8 mouse cellular contexts compared by ENCODE assay signal in the genomic region with DNA sequence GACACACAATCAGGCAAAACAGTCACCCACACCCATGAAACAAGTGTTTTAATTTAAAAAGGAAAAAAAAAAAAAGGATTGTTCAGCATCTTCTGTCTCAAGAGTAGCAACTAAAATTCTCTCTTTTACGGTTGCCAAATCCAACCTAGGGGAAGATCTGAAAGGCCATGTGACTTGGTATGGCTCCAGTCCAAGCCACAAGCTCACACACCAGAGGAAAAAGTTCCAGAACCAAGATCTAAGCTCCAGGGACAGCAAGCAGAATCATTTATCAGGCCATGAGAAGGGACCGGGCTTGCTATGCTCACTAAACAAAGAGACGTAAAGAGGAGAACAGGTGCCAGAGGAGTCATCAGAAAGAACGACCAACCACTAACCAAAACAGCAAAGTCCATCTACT. TPM values are rescaled to one million over a fixed set of nuclear protein-coding genes. Genes with fewer than 3 reads are reported as not detected.
DNase-seq lines count a peak whose midpoint lies in the region; ATAC-seq and TF ChIP-seq lines count a peak whose summit lies in the region.

No protein-coding gene starts in this region.

- no peak for ATAC-seq in forebrain, postnatal 0 days
- ATAC-seq in kidney, postnatal 0 days (replicated peaks; ENCODE audit: low FRiP score, low read depth), result no peak
- no peak for ATAC-seq in midbrain, embryonic 13.5 days

- H3K27me3 ChIP-seq in forebrain, postnatal 0 days (ENCODE audit: insufficient read depth, low read length), result no peaks in the 10 kb centered on the region
- no peaks in the 10 kb centered on the region for H3K27me3 ChIP-seq in kidney, postnatal 0 days (ENCODE audit: insufficient read depth, low read length)
- H3K27me3 ChIP-seq in midbrain, embryonic 13.5 days, result no peaks in the 10 kb centered on the region

- H3K9ac ChIP-seq in forebrain, postnatal 0 days, result no peak overlapping the region
- no peak overlapping the region for H3K9ac ChIP-seq in kidney, postnatal 0 days (ENCODE audit: low read depth, low read length)
- H3K9ac ChIP-seq in midbrain, embryonic 13.5 days (replicated peaks), result no peak overlapping the region

- 0 out of 2 replicates have a peak overlapping the region, but pooled peaks have one; percentile 89 for H3K4me2 ChIP-seq in forebrain, postnatal 0 days (ENCODE audit: low read depth)
- peak overlapping the region; percentile 68 for H3K4me2 ChIP-seq in kidney, postnatal 0 days (ENCODE audit: low read length)
- H3K4me2 ChIP-seq in midbrain, embryonic 13.5 days (replicated peaks), result peak overlapping the region; percentile 96

- H3K4me3 ChIP-seq in forebrain, postnatal 0 days (ENCODE audit: low read depth, low read length), result no peak overlapping the region
- H3K4me3 ChIP-seq in kidney, postnatal 0 days (replicated peaks; ENCODE audit: low read depth, low read length), result peak overlapping the region; percentile 86
- peak overlapping the region; percentile 85 for H3K4me3 ChIP-seq in midbrain, embryonic 13.5 days (replicated peaks)

- no peaks in the 10 kb centered on the region for H3K36me3 ChIP-seq in forebrain, postnatal 0 days (ENCODE audit: insufficient read depth)
- no peaks in the 10 kb centered on the region for H3K36me3 ChIP-seq in kidney, postnatal 0 days (ENCODE audit: insufficient read depth, low read length)
- H3K36me3 ChIP-seq in midbrain, embryonic 13.5 days, result no peaks in the 10 kb centered on the region

- 41% methylated on average over 4 of the region's 4 CpGs for WGBS in forebrain, postnatal 0 days
- 17% methylated on average over 4 of the region's 4 CpGs for WGBS in kidney, postnatal 0 days
- WGBS in midbrain, embryonic 13.5 days, result 50% methylated on average over 4 of the region's 4 CpGs

- H3K27ac ChIP-seq in forebrain, postnatal 0 days (ENCODE audit: low read depth, low read length), result no peak overlapping the region
- H3K27ac ChIP-seq in kidney, postnatal 0 days, result no peak overlapping the region
- no peak overlapping the region for H3K27ac ChIP-seq in midbrain, embryonic 13.5 days

- peak; percentile 84 for DNase-seq in 416B (ENCODE audit: low read depth)
- DNase-seq in MEL-GATA-1-ER (ENCODE audit: extremely low read depth, low read depth), result peak; percentile 63
- no peak for DNase-seq in forebrain, postnatal 0 days
- DNase-seq in kidney, postnatal 0 days (ENCODE audit: low spot score), result peak; percentile 25
- DNase-seq in gastrocnemius, postnatal 4 days (ENCODE audit: low spot score in 2 of 2), result no peak
- no peak for DNase-seq in right cerebral cortex, postnatal 4 days
- no peak for DNase-seq in thymus, postnatal 10 days (ENCODE audit: low spot score in 2 of 2)

- TF ChIP-seq CTCF in forebrain, postnatal 0 days (IDR thresholded peaks at IDR 0.05; ENCODE audit: low read depth), result no peak
- TF ChIP-seq CTCF in kidney, postnatal 0 days (IDR thresholded peaks at IDR 0.05; ENCODE audit: low read depth), result no peak

- H3K9me3 ChIP-seq in forebrain, postnatal 0 days (ENCODE audit: low read length), result no peaks in the 10 kb centered on the region
- H3K9me3 ChIP-seq in kidney, postnatal 0 days (replicated peaks; ENCODE audit: low read length), result no peaks in the 10 kb centered on the region
- H3K9me3 ChIP-seq in midbrain, embryonic 13.5 days, result no peaks in the 10 kb centered on the region

- no peaks in the 10 kb centered on the region; the same call in 1 of the 2 replicates for H3K4me1 ChIP-seq in forebrain, postnatal 0 days (ENCODE audit: insufficient read depth)
- H3K4me1 ChIP-seq in kidney, postnatal 0 days (replicated peaks; ENCODE audit: insufficient read depth, low read length), result peaks cover 7% of the 10 kb centered on the region; the same call in 1 of the 2 replicates
- peaks cover 23% of the 10 kb centered on the region for H3K4me1 ChIP-seq in midbrain, embryonic 13.5 days (replicated peaks)

RNA-seq across cellular contexts. Expression of gene Fam53a, which starts 1.5 kb away (rescaled TPM):
- total RNA-seq in forebrain, postnatal 0 days (2014; rRNA removed), result 20.9 and 36.6 TPM in 2 replicates
- polyA plus RNA-seq in forebrain, postnatal 0 days (2015; fragmentation: Nextera tagmentation; extraction: Ambion mirVana), result 37.5 and 40.0 TPM in 2 replicates
- polyA plus RNA-seq in kidney, postnatal 0 days (2015; fragmentation: Nextera tagmentation; extraction: Ambion mirVana), result 55.7 and 58.1 TPM in 2 replicates
- polyA plus RNA-seq in midbrain, embryonic 13.5 days (2015; fragmentation: Nextera tagmentation; extraction: Ambion mirVana), result 36.0 and 41.3 TPM in 2 replicates
- total RNA-seq in gastrocnemius, postnatal 4 days (2021), result 10 to 100 TPM; 37.5 to 42.7 TPM

RNA-seq across cellular contexts. Expression of gene Gm9903, which starts 1.8 kb away (rescaled TPM):
- total RNA-seq in forebrain, postnatal 0 days (2014; rRNA removed), result 1.00 TPM in 1 of 2 replicates, not detected in the other
- 0.39 and 0.59 TPM in 2 replicates for polyA plus RNA-seq in forebrain, postnatal 0 days (2015; fragmentation: Nextera tagmentation; extraction: Ambion mirVana)
- 0.64 and 0.68 TPM in 2 replicates for polyA plus RNA-seq in kidney, postnatal 0 days (2015; fragmentation: Nextera tagmentation; extraction: Ambion mirVana)
- polyA plus RNA-seq in midbrain, embryonic 13.5 days (2015; fragmentation: Nextera tagmentation; extraction: Ambion mirVana), result 0.85 TPM in 2 replicates
- 1 to 10 TPM; 1.8 to 1.9 TPM for total RNA-seq in gastrocnemius, postnatal 4 days (2021)

RNA-seq across cellular contexts. Expression of gene Slbp, which starts 24.4 kb away (rescaled TPM):
- 88.7 and 89.8 TPM in 2 replicates for total RNA-seq in forebrain, postnatal 0 days (2014; rRNA removed)
- 86.4 and 94.4 TPM in 2 replicates for polyA plus RNA-seq in forebrain, postnatal 0 days (2015; fragmentation: Nextera tagmentation; extraction: Ambion mirVana)
- 146 and 172 TPM in 2 replicates for polyA plus RNA-seq in kidney, postnatal 0 days (2015; fragmentation: Nextera tagmentation; extraction: Ambion mirVana)
- polyA plus RNA-seq in midbrain, embryonic 13.5 days (2015; fragmentation: Nextera tagmentation; extraction: Ambion mirVana), result 143 and 151 TPM in 2 replicates
- total RNA-seq in gastrocnemius, postnatal 4 days (2021), result 10 to 100 TPM; 38.4 to 42.2 TPM

RNA-seq across cellular contexts. Expression of gene Tacc3, which starts 30.0 kb away (rescaled TPM):
- 12.0 and 20.1 TPM in 2 replicates for total RNA-seq in forebrain, postnatal 0 days (2014; rRNA removed)
- 24.9 and 25.5 TPM in 2 replicates for polyA plus RNA-seq in forebrain, postnatal 0 days (2015; fragmentation: Nextera tagmentation; extraction: Ambion mirVana)
- polyA plus RNA-seq in kidney, postnatal 0 days (2015; fragmentation: Nextera tagmentation; extraction: Ambion mirVana), result 74.3 and 84.9 TPM in 2 replicates
- polyA plus RNA-seq in midbrain, embryonic 13.5 days (2015; fragmentation: Nextera tagmentation; extraction: Ambion mirVana), result 84.6 and 88.0 TPM in 2 replicates
- total RNA-seq in gastrocnemius, postnatal 4 days (2021), result 10 to 100 TPM; 31.2 to 33.7 TPM

RNA-seq across cellular contexts. Expression of gene Tmem129, which starts 30.2 kb away (rescaled TPM):
- total RNA-seq in forebrain, postnatal 0 days (2014; rRNA removed), result 20.6 and 23.9 TPM in 2 replicates
- 15.5 and 20.9 TPM in 2 replicates for polyA plus RNA-seq in forebrain, postnatal 0 days (2015; fragmentation: Nextera tagmentation; extraction: Ambion mirVana)
- 26.4 and 29.5 TPM in 2 replicates for polyA plus RNA-seq in kidney, postnatal 0 days (2015; fragmentation: Nextera tagmentation; extraction: Ambion mirVana)
- 31.8 and 33.2 TPM in 2 replicates for polyA plus RNA-seq in midbrain, embryonic 13.5 days (2015; fragmentation: Nextera tagmentation; extraction: Ambion mirVana)
- 10 to 100 TPM; 26.5 to 27.1 TPM for total RNA-seq in gastrocnemius, postnatal 4 days (2021)

Comparison
In these comparisons a context has a peak if more than half of its experiments do, and no peak if none do; other contexts are left out.
1. DNase-seq: peak in 416B (single experiment), MEL-GATA-1-ER (single experiment) and kidney, postnatal 0 days (single experiment); none in forebrain, postnatal 0 days (single experiment), gastrocnemius, postnatal 4 days (0 of 2), right cerebral cortex, postnatal 4 days (single experiment) and thymus, postnatal 10 days (0 of 2).
2. Peak in every context shown above with its lines, with median percentiles within 50 percentile points of each other: H3K4me2 ChIP-seq.